Mouse (Mus musculus): ENCODE results near the gene Trpm5.

DNA sequence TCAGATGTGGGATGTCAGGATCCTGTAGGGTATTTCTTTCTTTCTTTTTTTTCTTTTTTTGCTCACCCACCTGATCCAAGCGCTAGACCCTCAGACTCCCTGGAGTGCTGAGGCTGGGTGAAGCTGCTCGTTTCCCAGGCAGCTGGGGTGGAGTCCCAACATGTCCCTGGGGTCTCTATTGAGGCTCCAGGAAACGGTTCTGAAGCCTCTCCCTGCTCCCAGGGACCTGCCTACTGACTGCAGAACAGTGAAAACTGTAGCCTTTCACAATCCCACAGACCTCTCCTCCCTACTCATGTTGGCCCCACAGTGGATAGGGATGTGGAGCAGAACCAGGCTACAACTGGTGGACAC is 39.9 kb downstream of the Trpm5 start:
- TF ChIP-seq ZC3H11A (IDR thresholded peaks at IDR 0.05; ENCODE audit: borderline replicate concordance, low read depth, low read length) (no peak), CHD2 (IDR thresholded peaks at IDR 0.05; ENCODE audit: low read depth, low read length) (no peak)

Measured in ES-E14 (cell line).